Mouse (Mus musculus): ENCODE measurements at regions not wholly inside any gene's neighbourhood (a gene's known extent, or its start where the extent isn't known, plus 50 kb on each side); places are given as distances from the start of the nearest gene placed in this dataset.

- in situ Hi-C loops (cut with MboI, MseI) = loop anchor here in 1 of 2 experiments (25.0 kb wide), 1 partner anchor 1454 kb away; no protein-coding TSS in a partner anchor
These were observed 3266.0 kb upstream of the Lrrc6 start for GRCm38 (mm10) chr15:69766743-69767142.

- in situ Hi-C loops (cut with MboI, MseI) = loop anchor here in 1 of 2 experiments (10.0 to 25.0 kb wide), 2 partner anchors 398 to 1440 kb away; no protein-coding TSS in a partner anchor
These were observed 3251.9 kb upstream of the Lrrc6 start for GRCm38 (mm10) chr15:69752616-69753015.

DNA sequence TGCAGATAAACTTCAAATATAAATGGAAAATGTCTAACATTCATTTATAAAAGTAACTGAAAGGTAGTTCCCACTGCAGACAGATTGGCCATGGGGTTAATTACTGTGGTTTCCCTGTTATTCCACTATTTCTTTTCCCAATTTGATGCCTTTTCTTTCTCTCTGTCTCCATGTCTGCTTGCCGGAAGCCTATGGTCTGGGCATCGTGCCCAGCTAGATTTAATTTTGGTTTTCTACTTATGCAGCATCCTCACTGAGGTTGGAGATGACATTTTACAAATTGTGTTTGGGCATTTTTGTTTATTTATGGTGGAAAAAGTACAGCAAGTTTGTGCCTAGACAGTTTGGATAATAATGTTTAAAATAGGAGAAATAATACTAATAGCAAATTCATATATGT lies 3214.0 kb upstream of the Lrrc6 start:
- in situ Hi-C loops (cut with MboI, MseI) = no loop called here

- in situ Hi-C loops (cut with MboI, MseI) = no loop called here
These were observed 3213.2 kb upstream of the Lrrc6 start for GRCm38 (mm10) chr15:69713900-69714299.

- in situ Hi-C loops (cut with MboI, MseI) = no loop called here
These were observed 3195.0 kb upstream of the Lrrc6 start for GRCm38 (mm10) chr15:69695639-69696205.

- in situ Hi-C loops (cut with MboI, MseI) = no loop called here
These were observed 3189.8 kb upstream of the Lrrc6 start for GRCm38 (mm10) chr15:69690501-69690900.
